Mouse (Mus musculus) left cerebral cortex, postnatal 4 days (tissue): ENCODE results near the gene Lix1l. TPM values are rescaled to one million over a fixed set of nuclear protein-coding genes. Genes with fewer than 3 reads are reported as not detected.

Experiments used
- DNase-seq: peaks from one replicate; pipeline ENCODE4 v3.0.0-alpha.2; 2022
- intact Hi-C: fragments of 180-260 bp; cut with DNase I; formaldehyde crosslinking; loops from one replicate; pipeline ENCODE4 v1.15.1; 2025
- total RNA-seq, 2 experiments: library from RNA; stranded (reverse); gene quantifications; 2 replicates each; pipeline ENCODE4 v1.2.3; 2021

The Lix1l gene
- total RNA-seq, result 10 to 100 TPM; 55.2 to 64.1 TPM

- DNase-seq, result peak; percentile 91
- intact Hi-C loops, result loop anchor here (5.0 kb wide), 1 partner anchor 37 kb away; the partner anchor contains the start of genes Gm42957 and Pex11b
These were observed at the start of gene Lix1l for GRCm38 (mm10) chr3:96600639-96601250. Lix1l (plus strand) TSS chr3:96601149.

DNA sequence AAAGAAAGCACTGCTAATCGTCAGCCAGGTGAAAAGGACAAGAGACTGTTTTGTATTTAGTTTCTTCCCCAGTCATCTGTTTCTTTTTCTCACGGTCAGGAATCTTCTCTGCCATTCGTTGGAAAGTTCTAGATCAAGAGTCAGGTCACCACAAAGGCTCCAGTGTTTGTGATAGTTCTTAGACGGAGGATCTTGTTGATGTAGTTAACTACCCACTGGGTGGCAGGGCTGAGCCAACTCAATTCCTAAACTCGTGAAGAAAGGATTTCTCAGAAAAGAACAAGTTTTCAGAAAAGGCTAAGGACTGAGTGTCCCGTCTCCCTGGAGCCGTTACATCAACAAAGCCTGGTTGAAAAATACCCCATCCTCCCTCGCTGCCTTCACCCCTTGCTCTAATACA lies 49.7 kb upstream of the Lix1l start:
- intact Hi-C loops, result loop anchor here (2.0 kb wide), 1 partner anchor 30 kb away; no protein-coding TSS in a partner anchor
- peak; percentile 48 for DNase-seq

DNA sequence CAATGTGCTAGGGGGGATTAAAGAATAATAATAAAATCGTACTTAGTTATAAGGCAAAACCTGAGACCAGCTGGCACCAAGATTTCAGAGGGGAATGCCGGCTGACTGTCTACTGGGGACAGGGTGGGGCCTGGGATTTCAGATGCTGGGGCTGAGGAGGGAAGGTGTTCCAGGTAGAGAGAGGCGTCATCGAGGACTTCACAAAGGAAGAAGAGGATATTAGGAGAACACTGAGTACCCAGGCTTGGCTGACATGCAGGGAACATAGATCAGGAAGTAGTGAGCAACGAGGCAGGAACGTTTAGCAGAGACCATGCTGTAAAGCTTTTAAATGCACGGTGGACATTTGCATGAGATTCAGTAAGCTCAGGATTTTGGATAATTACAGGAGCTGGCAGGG lies 49.1 kb upstream of the Lix1l start:
- DNase-seq, result no peak
- intact Hi-C loops, result loop anchor here (2.0 kb wide), 1 partner anchor 29 kb away; no protein-coding TSS in a partner anchor

DNA sequence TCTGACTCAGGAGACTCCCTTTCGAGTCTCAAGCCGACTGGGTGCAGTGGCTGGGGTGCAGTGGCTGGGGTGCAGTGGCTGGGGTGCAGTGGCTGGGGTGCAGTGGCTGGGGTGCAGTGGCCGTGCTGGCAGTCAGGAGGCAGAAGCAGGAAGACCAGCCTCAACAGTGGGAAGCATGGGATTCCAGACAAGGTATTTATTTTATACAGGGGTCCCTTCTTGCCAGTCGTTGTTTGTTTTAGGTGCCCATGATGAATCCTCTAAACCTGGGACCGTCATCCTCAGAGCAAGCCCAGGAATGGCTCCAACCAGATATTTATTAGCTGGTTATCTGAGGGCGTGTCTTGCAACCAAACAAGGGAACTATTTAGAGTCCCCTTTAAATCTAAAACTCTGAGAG lies 47.3 kb upstream of the Lix1l start:
- no peak for DNase-seq
- intact Hi-C loops, result no loop called here

- no peak for DNase-seq
- intact Hi-C loops, result no loop called here
These were observed 46.7 kb upstream of the Lix1l start for GRCm38 (mm10) chr3:96554251-96554650.

- DNase-seq, result peak; percentile 79
- intact Hi-C loops, result no loop called here
These were observed 45.8 kb upstream of the Lix1l start for GRCm38 (mm10) chr3:96555041-96555596.

DNA sequence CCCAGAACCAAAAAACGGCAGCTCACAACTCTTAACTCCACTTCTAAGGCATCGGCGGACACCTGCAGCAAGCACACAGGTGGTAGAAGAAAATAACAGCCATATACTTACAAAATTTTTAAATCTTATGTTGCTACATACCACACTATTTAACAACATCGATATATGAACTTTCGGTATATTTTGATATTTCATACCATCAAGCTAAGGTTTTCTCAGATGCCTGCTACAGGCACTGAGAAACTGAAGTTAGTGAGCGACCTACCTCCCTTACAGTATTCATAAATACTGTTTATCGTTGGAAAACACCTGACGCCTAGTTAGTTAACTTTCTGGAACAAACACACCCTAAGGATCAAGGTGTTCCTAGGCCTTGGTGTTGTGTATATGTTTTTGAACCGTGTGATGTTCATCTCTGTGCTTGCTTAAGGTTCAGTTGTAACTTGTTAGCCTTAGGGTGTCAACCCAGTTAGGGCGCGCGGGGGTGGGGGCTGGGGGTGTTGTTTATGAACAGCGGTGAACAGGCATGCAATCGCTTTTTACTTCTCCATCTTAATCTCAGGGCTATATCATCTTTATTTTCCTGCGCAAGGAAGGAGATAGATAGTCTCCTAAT lies 44.8 kb upstream of the Lix1l start:
- DNase-seq, result no peak
- intact Hi-C loops, result no loop called here

DNA sequence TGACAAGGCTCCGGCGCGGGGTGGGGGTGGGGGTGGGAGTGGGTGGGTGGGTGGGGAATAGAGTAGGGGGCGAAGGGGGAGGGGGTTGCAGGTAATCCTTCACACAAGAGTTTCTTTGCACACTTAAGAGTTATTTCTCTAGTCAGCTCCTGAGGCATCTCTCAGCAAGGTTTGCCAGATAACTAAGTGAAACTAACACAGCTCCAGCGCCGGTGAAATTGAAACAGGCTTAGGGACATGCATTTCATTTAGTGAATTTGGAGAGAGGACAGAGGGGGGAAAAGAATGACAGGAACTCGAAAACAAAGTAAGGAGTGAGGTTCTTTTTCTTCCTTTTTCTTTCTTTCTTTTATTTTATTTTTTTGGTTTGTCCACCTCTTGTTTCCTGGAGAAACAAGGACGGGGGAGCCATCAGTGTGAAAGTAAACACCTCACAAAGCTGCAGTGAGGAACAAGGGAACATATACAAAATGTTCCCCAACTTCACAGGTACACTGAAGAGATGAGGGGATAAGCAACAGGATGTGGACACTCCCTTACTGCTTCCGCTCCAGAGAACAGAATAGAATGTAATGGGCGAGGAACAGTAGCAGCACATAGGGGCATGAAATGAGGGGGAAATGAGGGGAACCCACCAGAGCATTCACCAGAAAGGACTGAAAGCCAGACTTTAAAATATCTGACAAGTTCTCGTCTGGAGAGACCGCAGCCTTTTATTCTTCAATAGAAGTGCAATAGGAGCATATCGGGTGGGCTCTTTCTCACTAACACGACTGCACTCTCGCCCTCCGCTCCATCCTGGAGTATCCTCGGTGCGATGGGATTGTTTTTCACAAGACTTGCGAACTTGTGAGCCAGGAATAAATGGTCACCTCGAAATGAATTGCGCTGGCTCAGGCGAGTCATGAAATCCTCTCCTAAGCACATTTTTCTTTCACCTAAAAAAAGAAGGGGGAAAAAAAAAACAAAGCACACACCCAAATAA lies 44.0 kb upstream of the Lix1l start:
- DNase-seq, result no peak
- intact Hi-C loops, result no loop called here

GRCm38 (mm10) chr3:96557694-96558093 lies 43.3 kb upstream of the Lix1l start, which contains the start of gene Txnip:
Txnip (plus strand) TSS chr3:96557957.
- DNase-seq, result peak; percentile 99
- intact Hi-C loops, result loop anchor here (1.0 kb wide), 1 partner anchor 19 kb away; the partner anchor contains the start of gene Gm16253

DNA sequence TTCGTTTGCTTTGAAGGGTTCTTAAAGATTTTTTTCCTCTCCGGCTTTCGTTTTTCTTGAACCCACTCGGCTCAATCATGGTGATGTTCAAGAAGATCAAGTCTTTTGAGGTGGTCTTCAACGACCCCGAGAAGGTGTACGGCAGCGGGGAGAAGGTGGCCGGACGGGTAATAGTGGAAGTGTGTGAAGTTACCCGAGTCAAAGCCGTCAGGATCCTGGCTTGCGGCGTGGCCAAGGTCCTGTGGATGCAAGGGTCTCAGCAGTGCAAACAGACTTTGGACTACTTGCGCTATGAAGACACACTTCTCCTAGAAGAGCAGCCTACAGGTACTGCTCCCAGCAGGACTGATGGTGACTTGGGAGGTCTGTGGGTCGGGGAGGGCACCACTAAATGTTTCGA lies 42.8 kb upstream of the Lix1l start:
- intact Hi-C loops, result loop anchor here (1.0 kb wide), 1 partner anchor 18 kb away; the partner anchor contains the start of gene Gm16253

DNA sequence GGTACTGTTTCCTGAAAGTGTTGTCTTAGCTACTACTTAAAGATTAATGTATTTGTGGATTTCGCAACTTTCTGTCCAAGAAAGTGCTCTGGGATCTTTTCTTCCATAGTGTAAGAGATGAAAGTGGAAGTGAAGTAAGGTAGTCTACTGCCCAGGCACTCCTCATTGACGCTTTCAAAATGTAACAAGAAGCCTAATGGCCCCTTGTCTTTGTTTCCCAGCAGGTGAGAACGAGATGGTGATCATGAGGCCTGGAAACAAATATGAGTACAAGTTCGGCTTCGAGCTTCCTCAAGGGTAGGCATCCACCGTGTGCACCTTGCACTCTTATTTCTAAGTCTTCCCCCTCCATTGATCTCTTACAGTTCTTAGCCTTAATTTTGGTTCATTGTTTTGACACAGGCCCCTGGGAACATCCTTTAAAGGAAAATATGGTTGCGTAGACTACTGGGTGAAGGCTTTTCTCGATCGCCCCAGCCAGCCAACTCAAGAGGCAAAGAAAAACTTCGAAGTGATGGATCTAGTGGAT lies 42.2 kb upstream of the Lix1l start:
- intact Hi-C loops, result loop anchor here (1.0 kb wide), 1 partner anchor 18 kb away; the partner anchor contains the start of gene Gm16253
- no peak for DNase-seq

More for the DNA sequence above, 42.8 kb upstream of the Lix1l start:
- no peak for DNase-seq

DNA sequence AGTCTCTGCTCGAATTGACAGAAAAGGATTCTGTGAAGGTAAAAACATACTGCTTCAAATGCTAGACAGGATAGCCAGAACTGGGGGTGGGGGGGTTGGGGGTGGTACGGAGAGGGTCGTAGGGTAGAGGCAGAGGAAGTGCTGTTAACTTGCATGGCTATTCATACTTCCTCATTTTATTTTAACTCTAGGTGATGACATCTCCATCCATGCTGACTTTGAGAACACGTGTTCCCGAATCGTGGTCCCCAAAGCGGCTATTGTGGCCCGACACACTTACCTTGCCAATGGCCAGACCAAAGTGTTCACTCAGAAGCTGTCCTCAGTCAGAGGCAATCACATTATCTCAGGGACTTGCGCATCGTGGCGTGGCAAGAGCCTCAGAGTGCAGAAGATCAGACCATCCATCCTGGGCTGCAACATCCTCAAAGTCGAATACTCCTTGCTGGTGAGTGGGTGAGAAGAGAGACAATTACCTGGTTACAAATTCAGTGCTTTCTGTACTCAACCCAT lies 41.5 kb upstream of the Lix1l start:
- no peak for DNase-seq
- intact Hi-C loops, result no loop called here

GRCm38 (mm10) chr3:96559911-96560850 lies 40.8 kb upstream of the Lix1l start:
- no peak for DNase-seq
- intact Hi-C loops, result no loop called here

DNA sequence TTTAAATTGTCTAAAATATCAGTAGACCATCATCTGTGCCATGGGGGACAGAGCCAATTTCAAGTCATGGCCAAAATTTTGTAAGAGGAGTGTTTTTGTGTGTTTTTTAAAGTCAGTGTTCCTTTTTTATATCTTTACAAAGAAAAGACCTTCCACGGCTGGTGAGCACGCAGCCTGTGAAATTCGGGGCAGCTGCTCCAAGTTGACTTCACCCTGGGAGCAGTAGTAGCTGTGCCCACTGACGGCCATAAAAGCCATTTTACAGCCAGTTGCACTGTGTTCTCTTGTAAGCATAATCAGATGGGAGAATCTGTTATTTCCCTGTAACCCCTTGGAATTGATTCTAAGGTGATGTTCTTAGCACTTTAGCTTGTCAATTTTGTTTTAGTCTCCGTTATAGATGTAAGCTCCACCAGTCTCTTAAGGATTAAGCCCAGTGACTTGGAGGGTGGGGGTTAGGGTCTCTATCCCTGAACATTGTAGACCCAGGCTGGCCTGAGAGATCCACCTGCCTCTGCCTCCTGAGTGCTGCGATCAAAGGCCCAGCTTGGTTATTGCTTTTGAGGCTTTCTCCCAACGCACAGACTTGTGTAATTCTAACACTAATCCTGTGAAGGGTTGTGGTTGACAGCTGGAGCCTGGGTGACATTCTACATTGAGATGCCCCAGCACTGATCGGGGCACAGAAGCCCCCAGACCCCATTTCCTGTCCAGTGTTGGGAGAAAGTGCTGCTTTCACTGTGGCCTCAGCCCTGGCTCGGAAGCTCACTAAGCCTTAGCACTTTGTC lies 39.9 kb upstream of the Lix1l start:
- no peak for DNase-seq
- intact Hi-C loops, result no loop called here

- DNase-seq, result no peak
- intact Hi-C loops, result no loop called here
These were observed 38.8 kb upstream of the Lix1l start for GRCm38 (mm10) chr3:96561946-96562681.

DNA sequence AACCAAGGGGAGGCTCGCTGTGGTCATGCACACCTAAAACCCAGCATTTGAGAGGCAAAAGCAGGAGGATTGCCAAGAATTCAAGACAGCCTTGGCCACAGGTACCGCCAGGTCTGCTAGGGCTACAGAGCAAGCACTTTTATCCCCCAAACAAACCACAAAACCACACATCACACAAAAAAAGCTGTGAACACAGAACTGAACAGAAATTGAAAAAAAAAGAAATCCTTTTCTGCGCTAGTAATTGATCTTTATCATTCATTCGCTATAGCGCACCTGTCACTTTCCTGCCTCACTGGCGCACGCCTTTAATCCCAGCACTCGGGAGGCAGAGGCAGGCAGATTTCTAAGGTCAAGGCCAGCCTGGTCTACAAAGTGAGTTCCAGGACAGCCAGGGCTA lies 37.7 kb upstream of the Lix1l start:
- no peak for DNase-seq
- intact Hi-C loops, result no loop called here

GRCm38 (mm10) chr3:96563911-96564632 lies 36.9 kb upstream of the Lix1l start:
- intact Hi-C loops, result no loop called here

More at GRCm38 (mm10) chr3:96563911-96564632, 36.9 kb upstream of the Lix1l start:
- DNase-seq, result no peak
